Mouse (Mus musculus) MEL (cell line): ENCODE results near the gene Trpc7. TPM values are rescaled to one million over a fixed set of nuclear protein-coding genes. Genes with fewer than 3 reads are reported as not detected.

Experiments used
- DNase-seq: peaks from one replicate; pipeline ENCODE4 v3.0.0; 2011; ENCODE audit warnings: low read depth, low spot score
- H3K27ac ChIP-seq: 2 replicates; pipeline ENCODE4 v1.5.1; 2012; ENCODE audit warnings: low read depth, mild to moderate bottlenecking, control low read depth, low read length, moderate library complexity; ENCODE audit not compliant: control insufficient read depth
- H3K27me3 ChIP-seq, 2 experiments: fragments of 150-350 bp in 1 of 2; sonication (generic) in 1 of 2; 2 replicates each; pipeline ENCODE4 v1.6.1; 2012; ENCODE audit warnings: low read length in 2 of 2, mild to moderate bottlenecking in 2 of 2, improper control_type of control experiment in 1 of 2, moderate library complexity in 1 of 2; ENCODE audit not compliant: insufficient read depth in 2 of 2, control insufficient read depth in 1 of 2
- H3K36me3 ChIP-seq, 2 experiments: 2 replicates each; pipeline ENCODE4 v1.6.1; 2012 to 2014; ENCODE audit warnings: low read length in 2 of 2, improper control_type of control experiment in 1 of 2, inconsistent platforms in 1 of 2, mild to moderate bottlenecking in 1 of 2; ENCODE audit not compliant: insufficient read depth in 2 of 2, control insufficient read depth in 1 of 2
- H3K4me1 ChIP-seq, 2 experiments: fragments of 150-350 bp in 1 of 2; sonication (generic) in 1 of 2; 2 replicates each; pipeline ENCODE4 v1.6.1; 2012; ENCODE audit warnings: low read length in 2 of 2, improper control_type of control experiment in 1 of 2, mild to moderate bottlenecking in 1 of 2; ENCODE audit not compliant: insufficient read depth in 2 of 2, control insufficient read depth in 1 of 2
- H3K4me3 ChIP-seq, 2 experiments: fragments of 150-350 bp in 1 of 2; sonication (generic) in 1 of 2; 2 replicates each; pipeline ENCODE4 v1.5.1; 2012; ENCODE audit warnings: low read depth in 2 of 2, low read length in 2 of 2, mild to moderate bottlenecking in 2 of 2, moderate library complexity in 2 of 2, control low read depth in 1 of 2, improper control_type of control experiment in 1 of 2; ENCODE audit not compliant: control insufficient read depth in 1 of 2, insufficient read depth in 1 of 2
- H3K79me2 ChIP-seq: 2 replicates; pipeline ENCODE4 v1.6.1; 2012; ENCODE audit warnings: mild to moderate bottlenecking, low read length, moderate library complexity; ENCODE audit not compliant: control insufficient read depth, poor library complexity, insufficient read depth
- H3K9ac ChIP-seq: 2 replicates; pipeline ENCODE4 v1.6.1; 2012; ENCODE audit warnings: low read depth, mild to moderate bottlenecking, control low read depth, low read length, moderate library complexity; ENCODE audit not compliant: control insufficient read depth, poor library complexity, severe bottlenecking
- H3K9me3 ChIP-seq: fragments of 150-350 bp; sonication (generic); replicated peaks from 2 replicates; pipeline ENCODE4 v1.6.1; 2012; ENCODE audit warnings: mild to moderate bottlenecking, low read length, improper control_type of control experiment, moderate library complexity; ENCODE audit not compliant: insufficient read depth
- BHLHE40 ChIP-seq: IDR thresholded peaks from 2 replicates; pipeline ENCODE4 v1.6.1; 2012; ENCODE audit warnings: low read depth, mild to moderate bottlenecking, inconsistent platforms, low read length, improper control_type of control experiment, borderline replicate concordance
- CHD1 ChIP-seq: IDR thresholded peaks from 2 replicates; pipeline ENCODE4 v1.6.1; 2012; ENCODE audit warnings: low read depth, mild to moderate bottlenecking, inconsistent platforms, low read length, improper control_type of control experiment
- CHD2 ChIP-seq: IDR thresholded peaks from 2 replicates; pipeline ENCODE4 v1.6.1; 2011; ENCODE audit warnings: low read length, improper control_type of control experiment
- CTCF ChIP-seq, 3 experiments: IDR thresholded peaks in 2 of 3; conservative IDR thresholded peaks in 1 of 3; 2 replicates each; pipeline ENCODE4 v1.5.1; 2011 to 2012; ENCODE audit warnings: low read length in 3 of 3, low read depth in 2 of 3, mild to moderate bottlenecking in 2 of 3, improper control_type of control experiment in 1 of 3, inconsistent platforms in 1 of 3, mixed read lengths in 1 of 3, moderate library complexity in 1 of 3; ENCODE audit not compliant: control insufficient read depth in 1 of 3, insufficient read depth in 1 of 3, poor library complexity in 1 of 3, severe bottlenecking in 1 of 3
- EP300 ChIP-seq, 2 experiments: IDR thresholded peaks; 2 replicates each; pipeline ENCODE4 v1.6.1; 2011; ENCODE audit warnings: improper control_type of control experiment in 2 of 2, low read length in 2 of 2, low read depth in 1 of 2, mild to moderate bottlenecking in 1 of 2
- ETS1 ChIP-seq: IDR thresholded peaks from 2 replicates; pipeline ENCODE4 v1.6.1; 2012; ENCODE audit warnings: low read depth, mild to moderate bottlenecking, inconsistent platforms, low read length, improper control_type of control experiment, moderate library complexity
- GATA1 ChIP-seq: IDR thresholded peaks from 2 replicates; pipeline ENCODE4 v1.6.1; 2011; ENCODE audit warnings: low read depth, low read length, improper control_type of control experiment
- MAX ChIP-seq: IDR thresholded peaks from 2 replicates; pipeline ENCODE4 v1.6.1; 2011; ENCODE audit warnings: low read length, improper control_type of control experiment
- MEF2A ChIP-seq: IDR thresholded peaks from 2 replicates; pipeline ENCODE4 v1.6.1; 2014; ENCODE audit warnings: low read depth, mild to moderate bottlenecking, inconsistent platforms, low read length, improper control_type of control experiment; ENCODE audit not compliant: poor library complexity, insufficient replicate concordance, severe bottlenecking; ENCODE audit errors: extremely low read depth
- MYB ChIP-seq: IDR thresholded peaks from 2 replicates; pipeline ENCODE4 v1.6.1; 2011; ENCODE audit warnings: mild to moderate bottlenecking, low read depth, low read length, improper control_type of control experiment
- NRF1 ChIP-seq: IDR thresholded peaks from 2 replicates; pipeline ENCODE4 v1.6.1; 2014; ENCODE audit warnings: low read depth, mild to moderate bottlenecking, inconsistent platforms, low read length, improper control_type of control experiment, moderate library complexity; ENCODE audit not compliant: poor library complexity, insufficient read depth, severe bottlenecking
- POLR2AphosphoS2 ChIP-seq: IDR thresholded peaks from 2 replicates; pipeline ENCODE4 v1.6.1; 2011; ENCODE audit warnings: low read length, improper control_type of control experiment
- POLR2AphosphoS5 ChIP-seq: IDR thresholded peaks from 2 replicates; pipeline ENCODE4 v1.6.1; 2012; ENCODE audit warnings: low read depth, borderline replicate concordance, mild to moderate bottlenecking, inconsistent platforms, low read length, moderate library complexity, mixed read lengths
- RAD21 ChIP-seq: IDR thresholded peaks from 2 replicates; pipeline ENCODE4 v1.6.1; 2011; ENCODE audit warnings: mild to moderate bottlenecking, low read depth, low read length, improper control_type of control experiment
- RCOR1 ChIP-seq: IDR thresholded peaks from 2 replicates; pipeline ENCODE4 v1.6.1; 2012; ENCODE audit warnings: low read depth, mild to moderate bottlenecking, inconsistent platforms, low read length, improper control_type of control experiment
- SIN3A ChIP-seq: IDR thresholded peaks from 2 replicates; pipeline ENCODE4 v1.6.1; 2012; ENCODE audit warnings: low read length, improper control_type of control experiment, inconsistent platforms
- SMC3 ChIP-seq: IDR thresholded peaks from 2 replicates; pipeline ENCODE4 v1.6.1; 2011; ENCODE audit warnings: low read depth, low read length, improper control_type of control experiment
- USF1 ChIP-seq: IDR thresholded peaks from 2 replicates; pipeline ENCODE4 v1.6.1; 2014; ENCODE audit warnings: low read depth, mild to moderate bottlenecking, inconsistent platforms, low read length, improper control_type of control experiment, moderate library complexity
- ZC3H11A ChIP-seq: IDR thresholded peaks from 2 replicates; pipeline ENCODE4 v1.6.1; 2012; ENCODE audit warnings: low read depth, mild to moderate bottlenecking, inconsistent platforms, low read length, improper control_type of control experiment
- ZKSCAN1 ChIP-seq: IDR thresholded peaks from 2 replicates; pipeline ENCODE4 v1.6.1; 2012; ENCODE audit warnings: low read depth, mild to moderate bottlenecking, inconsistent platforms, low read length, improper control_type of control experiment, moderate library complexity
- ZNF384 ChIP-seq: IDR thresholded peaks from 2 replicates; pipeline ENCODE4 v1.6.1; 2012; ENCODE audit warnings: low read depth, mild to moderate bottlenecking, inconsistent platforms, low read length, improper control_type of control experiment
- polyA plus RNA-seq, 2 experiments: library from polyadenylated mRNA; stranded (reverse) in 1 of 2; unstranded in 1 of 2; fragments of >175 nt in 1 of 2; fragments of >200 nt in 1 of 2; gene quantifications; 2 replicates each; pipeline versions ENCODE4 v1.2.1 to v1.2.4; 2012; ENCODE audit warnings: low replicate concordance in 2 of 2, low read depth in 1 of 2; ENCODE audit not compliant: insufficient read length in 2 of 2, insufficient read depth in 1 of 2, missing spikeins in 1 of 2
- total RNA-seq: library from RNA; depleted of rRNA; stranded (reverse); fragments of 300-350 nt; gene quantifications from 2 replicates; pipeline ENCODE4 v1.2.3, GENCODE M21; 2012

Gene Trpc7
- total and polyA plus RNA-seq, 3 experiments = not detected

DNA sequence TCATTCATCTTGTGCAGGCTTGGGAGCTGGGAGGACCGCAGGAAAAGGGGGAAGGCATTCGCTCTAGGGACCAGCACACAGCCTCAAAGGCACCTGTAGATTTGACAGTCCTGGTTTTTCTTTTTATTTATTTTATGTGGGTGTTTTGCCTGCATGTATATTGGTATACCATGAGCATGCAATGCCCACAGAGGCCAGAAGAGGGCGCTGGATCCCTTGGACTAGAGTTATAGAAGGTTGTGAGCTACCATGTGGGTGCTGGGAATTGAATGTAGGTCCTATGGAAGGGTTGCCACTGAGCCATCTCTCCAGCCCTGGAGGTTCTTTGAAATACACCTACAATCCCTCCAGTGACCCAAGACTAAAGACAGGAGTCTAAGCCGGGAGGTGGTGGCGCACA lies 125.0 kb downstream of the Trpc7 start:
- H3K27ac ChIP-seq = no peak overlapping the region
- H3K9ac ChIP-seq = no peak overlapping the region
- TF ChIP-seq NRF1 (no peak), CTCF (IDR thresholded peaks at IDR 0.05 in 2 of 3, conservative IDR thresholded peaks at IDR 0.05 in 1 of 3; ENCODE audit: control insufficient read depth in 1 of 3, insufficient read depth in 1 of 3, low read depth in 2 of 3, low read length in 3 of 3, poor library complexity in 1 of 3, severe bottlenecking in 1 of 3) (0 out of 6 replicates have a peak, but pooled peaks of 1 of the 3 experiments have one; percentile 7)
- H3K36me3 ChIP-seq = no peaks in the 10 kb centered on the region
- DNase-seq = no peak
- H3K4me3 ChIP-seq = no peak overlapping the region
- no peaks in the 10 kb centered on the region for H3K27me3 ChIP-seq
- H3K9me3 ChIP-seq = no peaks in the 10 kb centered on the region
- no peaks in the 10 kb centered on the region for H3K4me1 ChIP-seq
- H3K79me2 ChIP-seq = no peaks in the 10 kb centered on the region

DNA sequence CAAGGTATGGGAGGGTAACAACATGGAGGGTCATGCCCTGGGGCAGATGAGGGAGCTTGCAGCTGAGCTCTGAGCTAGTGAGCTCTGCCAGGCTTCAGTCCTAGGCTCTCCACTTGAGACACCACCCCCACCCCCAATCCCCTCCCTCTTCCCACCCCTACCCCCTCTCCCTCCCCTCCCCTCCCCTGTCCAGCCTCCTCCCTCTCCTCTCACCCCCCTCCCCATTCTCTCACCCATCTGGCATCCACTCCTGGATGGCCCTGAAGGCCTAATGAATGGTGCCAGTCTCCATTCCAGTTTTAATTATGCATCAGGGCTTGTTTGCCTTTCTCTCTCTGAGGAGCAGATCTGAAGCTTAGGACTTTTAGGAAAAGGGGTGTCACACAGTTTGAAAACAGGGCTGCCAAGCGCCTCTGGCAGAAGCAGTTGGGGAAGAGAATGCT lies 125.6 kb downstream of the Trpc7 start:
- no peaks in the 10 kb centered on the region for H3K9me3 ChIP-seq
- no peak overlapping the region for H3K27ac ChIP-seq
- no peaks in the 10 kb centered on the region for H3K36me3 ChIP-seq
- no peaks in the 10 kb centered on the region for H3K4me1 ChIP-seq
- no peak overlapping the region for H3K4me3 ChIP-seq
- TF ChIP-seq ZC3H11A (no peak), RCOR1 (no peak), RAD21 (no peak), USF1 (no peak), MYB (no peak), EP300 (IDR thresholded peaks at IDR 0.05; ENCODE audit: low read depth in 1 of 2, low read length in 2 of 2) (no peak), SMC3 (no peak), ZKSCAN1 (no peak)
- H3K79me2 ChIP-seq = no peaks in the 10 kb centered on the region
- H3K27me3 ChIP-seq = no peaks in the 10 kb centered on the region
- DNase-seq = no peak
- no peak overlapping the region for H3K9ac ChIP-seq

- H3K79me2 ChIP-seq = no peaks in the 10 kb centered on the region
- no peaks in the 10 kb centered on the region for H3K9me3 ChIP-seq
- H3K36me3 ChIP-seq = no peaks in the 10 kb centered on the region
- H3K4me1 ChIP-seq = no peaks in the 10 kb centered on the region
- H3K9ac ChIP-seq = no peak overlapping the region
- H3K4me3 ChIP-seq = no peak overlapping the region
- DNase-seq = no peak
- H3K27me3 ChIP-seq = no peaks in the 10 kb centered on the region
- H3K27ac ChIP-seq = no peak overlapping the region
- TF ChIP-seq SIN3A (no peak), ZC3H11A (no peak), BHLHE40 (no peak), ZNF384 (no peak), CHD1 (no peak), POLR2AphosphoS5 (no peak), ETS1 (no peak), MAX (no peak), GATA1 (no peak), CHD2 (no peak), MEF2A (no peak), POLR2AphosphoS2 (no peak)
Observed at GRCm38 (mm10) chr13:56769431-56769830, 126.4 kb downstream of the Trpc7 start.
